Comparison of ENCODE assay signal across 16 mouse cellular contexts in the genomic region with DNA sequence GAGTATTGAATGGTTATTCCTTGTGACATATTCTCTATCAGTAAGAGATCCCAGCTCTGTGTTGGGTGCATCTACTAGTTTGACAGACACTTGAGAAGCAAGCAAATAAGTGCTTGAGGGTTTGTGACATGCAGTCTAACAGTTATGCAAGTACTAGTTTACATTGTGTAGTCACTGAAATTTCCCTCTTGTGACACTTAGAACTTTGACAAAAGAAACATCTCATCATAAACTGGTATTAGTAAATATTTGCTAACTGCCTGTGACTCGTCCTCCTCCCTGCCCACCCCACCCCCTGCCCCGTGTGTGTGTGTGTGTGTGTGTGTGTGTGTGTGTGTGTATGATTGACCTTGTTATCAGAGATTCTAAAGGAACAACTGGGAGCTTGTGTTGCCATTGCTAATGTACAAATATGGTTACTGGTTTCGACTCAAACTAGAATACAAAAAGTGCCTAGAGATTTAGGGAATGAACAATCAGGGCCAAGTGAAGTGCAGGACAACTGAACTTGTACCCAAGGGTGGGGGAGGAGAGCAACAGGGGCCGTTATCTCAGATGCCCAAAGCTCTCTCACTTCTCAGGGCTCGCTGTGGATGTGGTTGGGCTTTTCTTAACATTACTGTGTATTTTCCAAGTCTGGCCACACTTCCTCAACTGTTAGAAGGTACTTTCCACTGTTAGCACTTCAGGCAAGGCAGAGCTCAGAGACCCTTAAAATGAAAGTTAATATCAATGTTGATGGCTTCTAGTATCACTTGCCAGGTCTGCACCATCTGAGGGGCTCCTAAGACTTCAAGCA. TPM values are rescaled to one million over a fixed set of nuclear protein-coding genes. Genes with fewer than 3 reads are reported as not detected.
A peak's percentile ranks its signal among the peaks of the same experiment; 100 is the strongest.
DNase-seq lines count a peak whose midpoint lies in the region; ATAC-seq lines count a peak whose summit lies in the region.
"Had no signal": no experiment of that assay in that cellular context is flagged by ENCODE, and none has a peak within 500 bp of the region (broad histone marks: within the 10 kb centered on the region; RNA-seq: fewer than 3 reads in every experiment).

No protein-coding gene starts in this region.

- H3K9me3 ChIP-seq in liver, embryonic 12.5 days (replicated peaks) = no peaks in the 10 kb centered on the region
- H3K9me3 ChIP-seq: hindbrain, embryonic 15.5 days; kidney, embryonic 15.5 days had no signal

- ATAC-seq in activated CD4-positive, CD25-positive, alpha-beta regulatory T cell, adult 4 months = peak; percentile 44
- ATAC-seq in liver, embryonic 12.5 days = peak; percentile 73
- peak; percentile 34 for ATAC-seq in monocyte, adult 5-6 weeks (replicated peaks; ENCODE audit: insufficient number of reproducible peaks, low FRiP score, low TSS enrichment, poor library complexity, severe bottlenecking)
- ATAC-seq: forebrain, embryonic 14.5 days had no signal

- no peaks in the 10 kb centered on the region for H3K36me3 ChIP-seq in liver, embryonic 12.5 days
- H3K36me3 ChIP-seq: hindbrain, embryonic 15.5 days; kidney, embryonic 15.5 days had no signal

- H3K4me3 ChIP-seq in liver, embryonic 12.5 days = no peak overlapping the region
- H3K4me3 ChIP-seq: hindbrain, embryonic 15.5 days; kidney, embryonic 15.5 days had no signal

- no peak overlapping the region for H3K9ac ChIP-seq in liver, embryonic 12.5 days
- H3K9ac ChIP-seq: hindbrain, embryonic 15.5 days; kidney, embryonic 15.5 days had no signal

- H3K4me1 ChIP-seq in liver, embryonic 12.5 days = peaks cover 53% of the 10 kb centered on the region
- H3K4me1 ChIP-seq: hindbrain, embryonic 15.5 days; kidney, embryonic 15.5 days had no signal

- H3K27me3 ChIP-seq in liver, embryonic 12.5 days (replicated peaks) = no peaks in the 10 kb centered on the region
- H3K27me3 ChIP-seq: hindbrain, embryonic 15.5 days; kidney, embryonic 15.5 days had no signal

- 14% methylated on average over 5 of the region's 5 CpGs for WGBS in liver, embryonic 12.5 days (ENCODE audit: insufficient replicate concordance)

- H3K4me2 ChIP-seq in liver, embryonic 12.5 days = peak overlapping the region; percentile 21
- H3K4me2 ChIP-seq: hindbrain, embryonic 15.5 days; kidney, embryonic 15.5 days had no signal

- DNase-seq in CD4-positive helper T cell, adult 2 months (ENCODE audit: low read depth, low spot score) = peak; percentile 71
- no peak for DNase-seq in layer of hippocampus, adult 9-10 months (ENCODE audit: low spot score)
- DNase-seq in adrenal gland, postnatal 4 days (ENCODE audit: low spot score in 2 of 2) = no peak
- no peak for DNase-seq in MN1 (ENCODE audit: low spot score)
- DNase-seq: layer of hippocampus, adult 9-11 months; right cerebral cortex, postnatal 25 days had no signal

- peak overlapping the region; percentile 59; the same call in 1 of the 2 replicates for H3K27ac ChIP-seq in liver, embryonic 12.5 days
- H3K27ac ChIP-seq: hindbrain, embryonic 15.5 days; kidney, embryonic 15.5 days had no signal

RNA-seq across cellular contexts. Expression of a gene that starts 55.1 kb away (rescaled TPM):
- polyA plus RNA-seq in activated CD4-positive, CD25-positive, alpha-beta regulatory T cell, adult 4 months (2017; shearing (Covaris generic)) = 1,000 to 10,000 TPM; 1,354 to 1,613 TPM
- 36.2 and 39.8 TPM in 2 replicates for polyA plus RNA-seq in liver, embryonic 12.5 days (2016; fragmentation: Nextera tagmentation; extraction: Ambion mirVana)
- 842 to 930 TPM (median 888 TPM) in 3 replicates for total RNA-seq in monocyte, adult 5-6 weeks (2017)
- 10 to 100 TPM; 19.9 to 22.8 TPM for total RNA-seq in adrenal gland, postnatal 4 days (2021)

RNA-seq across cellular contexts. Expression of a gene that starts 55.3 kb away (rescaled TPM):
- polyA plus RNA-seq in activated CD4-positive, CD25-positive, alpha-beta regulatory T cell, adult 4 months (2017; shearing (Covaris generic)) = not detected
- not detected in 2 replicates for polyA plus RNA-seq in liver, embryonic 12.5 days (2016; fragmentation: Nextera tagmentation; extraction: Ambion mirVana)
- 0.19 to 0.64 TPM (median 0.49 TPM) in 3 replicates for total RNA-seq in monocyte, adult 5-6 weeks (2017)
- under 1 TPM in 1 of 2 experiments, not detected in 1; 0.11 TPM for total RNA-seq in adrenal gland, postnatal 4 days (2021)
- total RNA-seq: ES-E14; gastrocnemius, adult 8-10 months; midbrain, postnatal 0 days had no signal
- polyA plus RNA-seq: forebrain, embryonic 14.5 days; hindbrain, embryonic 15.5 days; kidney, embryonic 15.5 days; midbrain, postnatal 0 days had no signal

RNA-seq across cellular contexts. Expression of a gene that starts 56.1 kb away (rescaled TPM):
- polyA plus RNA-seq in activated CD4-positive, CD25-positive, alpha-beta regulatory T cell, adult 4 months (2017; shearing (Covaris generic)) = not detected
- polyA plus RNA-seq in liver, embryonic 12.5 days (2016; fragmentation: Nextera tagmentation; extraction: Ambion mirVana) = 50.0 and 50.6 TPM in 2 replicates
- not detected in 3 replicates for total RNA-seq in monocyte, adult 5-6 weeks (2017)
- 10 to 100 TPM in 1 of 2 experiments, 1 to 10 TPM in 1; 6.4 to 27.8 TPM for total RNA-seq in adrenal gland, postnatal 4 days (2021)
- total RNA-seq: gastrocnemius, adult 8-10 months; left cerebral cortex, postnatal 36 days; midbrain, postnatal 0 days had no signal
- polyA plus RNA-seq: forebrain, embryonic 14.5 days; hindbrain, embryonic 15.5 days; midbrain, postnatal 0 days had no signal

Comparison
In these comparisons a context has a peak if more than half of its experiments do, and no peak if none do; other contexts are left out.
1. RNA of a gene that starts 55.1 kb away (total RNA-seq): 842 to 930 TPM in monocyte, adult 5-6 weeks; 19.9 to 22.8 TPM in adrenal gland, postnatal 4 days; every median in the first group is over 10 times any median in the second.
2. Peak in every context shown above with its lines, with median percentiles within 50 percentile points of each other: ATAC-seq.